Mouse (Mus musculus) ES-E14 (cell line): ENCODE data around the gene Slc6a17.

Experiments used
- CHD2 ChIP-seq: IDR thresholded peaks from 2 replicates; pipeline ENCODE4 v1.6.1; 2014; ENCODE audit warnings: mild to moderate bottlenecking, low read depth, low read length, inconsistent platforms
- HCFC1 ChIP-seq: IDR thresholded peaks from 2 replicates; pipeline ENCODE4 v1.6.1; 2012; ENCODE audit warnings: low read length, inconsistent platforms, borderline replicate concordance; ENCODE audit not compliant: insufficient read depth
- MAFK ChIP-seq: IDR thresholded peaks from 2 replicates; pipeline ENCODE4 v1.6.1; 2014; ENCODE audit warnings: mild to moderate bottlenecking, low read depth, low read length, inconsistent platforms; ENCODE audit not compliant: insufficient read depth
- ZC3H11A ChIP-seq: IDR thresholded peaks from 2 replicates; pipeline ENCODE4 v1.6.1; 2012; ENCODE audit warnings: low read depth, mild to moderate bottlenecking, inconsistent platforms, low read length, borderline replicate concordance
- ZNF384 ChIP-seq: IDR thresholded peaks from 2 replicates; pipeline ENCODE4 v1.6.1; 2012; ENCODE audit warnings: low read depth, low read length, inconsistent platforms

DNA sequence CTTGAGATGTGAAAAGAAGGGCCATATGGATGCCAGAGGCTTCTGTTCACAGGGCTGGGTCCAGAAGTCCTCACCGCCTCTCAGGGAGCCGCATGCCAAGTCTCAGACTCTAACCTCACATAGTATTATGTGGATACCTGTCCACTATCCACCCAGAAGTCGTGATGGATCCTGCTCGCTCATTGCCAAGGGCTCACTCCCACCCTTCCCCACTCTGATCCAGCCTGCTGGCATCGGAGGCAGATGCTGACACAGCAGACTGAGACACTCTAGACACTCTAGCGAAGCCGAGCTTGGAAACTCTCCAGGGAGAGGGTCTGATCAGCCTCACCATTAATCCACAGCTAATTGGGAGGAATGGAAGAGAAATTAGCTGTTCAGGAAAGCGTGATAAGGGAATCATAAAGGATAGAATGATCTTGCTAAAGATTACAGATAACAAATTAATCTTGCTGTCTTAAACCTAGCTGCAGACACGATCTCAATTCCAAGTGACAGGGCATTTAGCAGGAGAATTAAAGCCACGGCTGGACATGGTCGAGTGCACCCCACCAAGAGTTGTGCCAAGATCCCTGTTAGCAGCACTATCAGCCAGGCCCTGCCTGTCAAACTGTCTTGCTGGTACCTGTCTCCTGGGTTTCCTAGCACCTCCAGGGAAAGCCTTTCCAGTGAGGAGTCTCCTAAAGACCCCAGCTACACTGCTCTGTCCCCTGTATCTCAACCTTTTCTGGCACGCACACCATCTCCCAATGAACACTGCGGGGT, 21.6 kb downstream of the Slc6a17 start:
- TF ChIP-seq CHD2 (no peak), ZC3H11A (no peak), MAFK (no peak), HCFC1 (no peak), ZNF384 (no peak)
